Mouse (Mus musculus) adrenal gland (tissue): ENCODE results near the gene Lce1b.
"Not testable (repeated sequence)": the region's sequence is repeated elsewhere in the genome, so short reads cannot be mapped to it uniquely, and the experiment has no call there.

Experiments
- intact Hi-C: fragments of 180-260 bp; cut with DNase I; formaldehyde crosslinking; loops from one replicate; pipeline ENCODE4 v1.15.1; 2025
- long read RNA-seq, 2 experiments: library from polyadenylated mRNA; unstranded; transcript quantifications; one replicate each; pipeline ENCODE4 v2.0.0; 2020; ENCODE audit warnings: borderline replicate concordance in 1 of 2; ENCODE audit not compliant: insufficient replicate concordance in 1 of 2

Lce1b gene
- long read RNA-seq, experiment 1 = 0 reads
- long read RNA-seq, experiment 2 = 0 reads

GRCm38 (mm10) chr3:92656826-92657225, at the start of gene Lce1b:
Gene Lce1b, minus strand, starts transcription at chr3:92656926.
- intact Hi-C loops = no loop called here

DNA sequence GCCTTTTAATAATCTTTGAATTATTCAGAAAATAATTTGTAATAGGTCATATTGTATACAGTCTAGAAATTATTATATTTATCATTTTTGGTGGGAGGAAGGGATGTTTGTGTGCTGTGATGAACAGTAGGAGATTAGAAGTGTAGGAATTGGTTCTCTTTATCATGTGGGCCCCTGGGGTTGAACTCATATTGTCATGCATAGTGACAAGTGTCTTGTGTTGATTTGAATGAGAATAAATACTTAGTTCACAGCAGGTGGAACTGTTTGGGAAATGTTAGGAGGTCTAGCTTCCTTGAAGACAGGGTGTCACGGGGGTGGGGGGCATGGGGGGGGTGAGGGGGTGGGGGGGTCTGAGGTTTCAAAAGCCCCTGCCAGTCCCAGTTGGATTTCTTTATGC, 37.9 kb upstream of the Lce1b start:
- intact Hi-C loops = no loop called here

DNA sequence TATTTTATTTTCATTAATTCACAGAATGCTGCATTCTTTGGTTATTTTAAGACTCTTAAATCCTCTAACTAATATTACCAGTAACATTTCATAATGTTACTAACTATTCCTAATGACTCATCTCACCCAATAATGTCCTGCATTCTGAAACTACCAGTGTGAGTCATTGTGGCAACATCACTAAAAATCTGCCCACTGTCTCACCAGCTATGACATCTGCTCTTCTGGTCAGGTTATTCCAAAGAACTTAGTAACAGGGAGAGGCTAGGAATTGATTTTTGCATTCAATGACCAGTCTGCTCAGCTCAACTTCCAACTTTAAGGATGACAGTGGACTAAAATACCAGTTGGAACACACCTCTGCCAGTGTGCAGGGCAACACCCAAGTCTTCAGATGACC, 35.0 kb upstream of the Lce1b start:
- intact Hi-C loops = no loop called here

GRCm38 (mm10) chr3:92689154-92689553, 32.4 kb upstream of the Lce1b start:
- intact Hi-C loops = not testable (repeated sequence)

- intact Hi-C loops = no loop called here
Measured at GRCm38 (mm10) chr3:92687110-92687509, 30.4 kb upstream of the Lce1b start, which contains the start of gene Lce1d. Gene Lce1d, minus strand, starts transcription at chr3:92687210.

DNA sequence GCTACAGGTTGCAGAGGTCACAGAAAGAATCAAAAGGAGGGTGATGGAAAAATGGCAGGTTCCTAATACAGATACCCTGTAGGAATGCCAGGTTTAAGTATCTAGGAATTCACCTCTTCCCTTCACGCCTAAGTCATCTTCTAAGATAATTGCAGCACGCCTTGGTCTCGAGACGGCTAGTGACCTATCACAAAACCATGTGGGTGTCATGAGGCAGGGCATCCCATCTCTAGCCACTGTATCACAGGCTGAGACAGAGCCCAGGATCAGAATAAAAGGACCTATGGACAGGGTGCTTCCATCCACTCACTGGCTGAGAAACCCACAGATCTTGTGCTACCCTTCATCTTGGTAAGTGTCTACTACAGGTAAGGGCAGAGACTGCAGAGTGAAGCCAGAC, 22.2 kb upstream of the Lce1b start, which contains the start of gene Lce1c:
Gene Lce1c (plus strand): TSS at position 301 of the 400 bp plus-strand sequence.
- intact Hi-C loops = no loop called here

- intact Hi-C loops = no loop called here
Measured at GRCm38 (mm10) chr3:92670215-92670614, 13.5 kb upstream of the Lce1b start, which contains the start of gene Lce1a2. Gene Lce1a2, minus strand, starts transcription at chr3:92670315.

DNA sequence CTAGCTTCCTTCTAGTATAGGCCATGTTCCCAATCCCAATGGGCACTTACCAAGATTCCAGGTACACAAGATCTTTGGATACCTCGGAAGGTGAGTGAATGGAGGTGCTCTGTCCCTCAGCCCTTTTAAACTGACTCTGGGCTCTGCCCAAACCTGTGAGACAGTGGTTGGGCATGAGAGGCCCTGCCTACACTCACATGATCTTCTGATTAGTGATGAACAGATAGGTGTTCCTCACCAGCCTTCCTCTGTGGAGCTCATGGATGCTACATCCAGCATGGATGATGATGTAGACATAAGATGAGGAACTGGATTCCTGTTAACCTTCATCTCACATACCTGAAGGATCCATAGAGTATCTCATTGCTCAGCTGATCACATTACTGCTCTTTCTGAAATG, 8.5 kb downstream of the Lce1b start, which contains the start of gene Lce1a1:
Gene Lce1a1 (minus strand): TSS at position 101 of the 400 bp plus-strand sequence.
- intact Hi-C loops = no loop called here

DNA sequence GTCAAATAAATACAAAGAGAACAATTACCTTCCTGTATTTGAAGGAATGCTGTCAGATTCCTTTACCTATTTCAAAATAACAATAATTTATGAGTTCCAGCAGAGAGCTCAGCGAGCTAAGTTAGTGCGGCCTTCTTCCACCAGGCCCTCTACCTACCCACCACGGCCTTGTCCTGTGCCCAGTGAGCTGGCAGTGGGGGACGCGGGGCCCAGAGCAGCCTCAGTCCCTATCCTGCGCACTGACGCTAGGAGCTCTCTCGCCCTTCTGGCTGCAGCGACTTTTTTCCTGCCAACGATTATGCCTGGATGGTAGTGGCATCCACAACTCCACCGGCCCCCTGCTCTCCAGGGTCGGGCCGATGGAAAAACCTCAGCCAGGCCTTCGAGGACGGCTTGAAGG, 16.9 kb downstream of the Lce1b start:
- intact Hi-C loops = no loop called here

- intact Hi-C loops = no loop called here
Measured at GRCm38 (mm10) chr3:92638653-92638991, 18.1 kb downstream of the Lce1b start.

DNA sequence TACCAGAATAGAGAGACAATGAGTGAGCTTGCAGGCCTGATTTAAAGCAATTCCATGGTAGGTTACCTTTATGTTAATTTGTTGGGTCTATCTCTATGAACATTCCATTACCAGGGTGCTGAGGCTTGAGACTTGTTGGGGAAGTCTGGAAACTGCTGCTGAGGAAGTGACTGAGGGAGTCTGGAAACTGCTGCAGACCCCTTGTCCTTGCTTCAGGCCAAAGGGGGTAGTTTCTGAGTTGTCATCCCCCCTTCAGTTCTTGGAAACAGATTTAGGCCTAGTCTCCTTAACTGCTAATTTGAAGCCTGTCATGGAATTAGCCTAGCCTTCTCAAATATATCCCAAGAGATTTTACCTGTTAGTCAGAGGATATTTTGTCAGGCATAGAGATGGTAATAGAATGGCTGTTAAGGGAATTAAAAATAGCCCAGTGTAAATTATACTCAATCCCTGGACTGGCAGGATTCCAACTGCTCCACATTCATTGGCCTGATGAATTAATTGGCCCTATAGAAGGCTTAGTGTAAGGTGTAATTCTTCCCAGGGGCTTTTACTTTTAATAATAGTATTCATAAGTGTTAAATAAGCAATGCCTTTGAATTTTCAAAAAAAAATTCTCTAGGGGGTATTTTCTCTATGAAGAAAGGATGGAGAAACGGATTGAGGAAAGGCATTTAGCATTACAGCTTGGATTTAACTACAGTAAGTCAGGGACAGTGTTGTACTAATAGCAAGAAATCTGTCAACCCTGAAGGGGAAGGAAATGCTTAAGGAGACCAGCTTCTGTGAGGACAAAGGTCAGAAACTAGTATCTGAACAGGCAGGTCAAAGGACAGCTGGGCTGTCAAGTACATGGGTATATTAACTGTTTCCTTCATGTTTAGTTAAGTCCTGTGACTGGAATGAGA, 18.7 kb downstream of the Lce1b start:
- intact Hi-C loops = no loop called here

- intact Hi-C loops = no loop called here
Measured at GRCm38 (mm10) chr3:92621560-92621959, 35.2 kb downstream of the Lce1b start, which contains the start of gene Lce6a. Gene Lce6a, minus strand, starts transcription at chr3:92621660.

- intact Hi-C loops = no loop called here
Measured at GRCm38 (mm10) chr3:92609804-92610203, 46.9 kb downstream of the Lce1b start.

DNA sequence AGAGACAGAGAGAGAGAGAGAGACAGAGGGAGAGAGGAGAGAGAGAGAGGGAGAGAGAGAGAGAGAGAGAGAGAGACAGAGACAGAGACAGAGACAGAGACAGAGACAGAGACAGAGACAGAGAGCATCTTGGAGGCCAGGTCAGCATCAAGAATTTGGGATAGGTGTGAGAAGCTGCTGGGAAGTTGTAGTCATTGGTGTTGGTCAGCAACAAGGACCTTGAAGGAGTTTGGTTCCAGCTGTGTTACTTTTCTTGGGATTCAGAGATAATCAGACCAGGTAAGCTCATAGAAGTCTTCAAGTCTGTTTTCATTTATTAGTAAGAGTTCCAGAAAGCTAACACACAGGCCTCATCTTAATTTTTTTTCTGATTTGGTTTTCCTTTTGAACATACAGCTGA, 49.3 kb downstream of the Lce1b start, which contains the start of gene 2210017I01Rik:
Gene 2210017I01Rik (minus strand): TSS at position 101 of the 400 bp plus-strand sequence.
- intact Hi-C loops = no loop called here
